Mouse (Mus musculus): ENCODE results near the gene Fpgs.

- TF ChIP-seq CTCF (IDR thresholded peaks at IDR 0.05; ENCODE audit: low read depth), result no peak
- no peak for TF ChIP-seq EP300 (IDR thresholded peaks at IDR 0.05; ENCODE audit: low read depth)
These were observed 14.8 kb upstream of the Fpgs start for GRCm38 (mm10) chr2:32718761-32719160.

All from liver, embryonic 14.5 days (tissue).